Comparison of ENCODE assay signal across 16 mouse cellular contexts in the genomic region with DNA sequence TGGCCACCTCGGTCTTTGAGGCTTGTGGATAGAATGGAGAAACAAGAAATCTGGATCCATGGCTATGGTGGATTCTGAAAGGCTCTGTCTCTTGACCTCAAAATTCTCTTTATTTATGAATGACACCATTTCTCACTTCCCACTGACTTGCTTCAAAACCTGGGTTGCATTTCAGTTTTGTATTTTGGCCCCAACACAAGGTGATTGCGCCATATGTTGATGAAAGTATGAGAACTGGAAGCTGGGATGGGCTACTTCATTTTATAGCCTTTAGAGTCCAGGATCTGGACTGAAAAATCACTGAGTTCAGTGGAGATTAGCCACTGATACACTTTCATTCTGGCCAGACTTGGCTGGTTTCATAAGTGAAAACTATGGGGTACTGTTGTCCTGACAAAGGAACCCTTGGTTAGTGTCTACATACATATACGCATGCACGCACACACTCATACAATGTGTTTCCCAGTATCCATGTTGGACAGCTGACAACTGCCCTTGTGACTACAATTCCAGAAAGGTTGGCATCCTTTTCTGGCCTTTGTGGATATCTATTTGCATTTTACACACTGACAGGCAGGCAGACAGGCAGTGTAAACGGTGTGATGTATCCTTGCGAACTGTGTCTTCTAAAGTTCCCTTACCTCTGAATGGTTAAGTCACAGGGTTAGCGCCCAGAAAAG.
DNase-seq lines count a peak whose midpoint lies in the region; ATAC-seq lines count a peak whose summit lies in the region.
"Had no signal": no experiment of that assay in that cellular context is flagged by ENCODE, and none has a peak within 500 bp of the region (broad histone marks: within the 10 kb centered on the region; RNA-seq: fewer than 3 reads in every experiment).

No protein-coding gene starts in this region.

- H3K27ac ChIP-seq in stomach, embryonic 15.5 days = peak overlapping the region; percentile 76
- H3K27ac ChIP-seq: embryonic facial prominence, embryonic 10.5 days; forebrain, embryonic 10.5 days; limb, embryonic 15.5 days; midbrain, embryonic 12.5 days had no signal

- ATAC-seq in cerebellum, adult (ENCODE audit: insufficient number of reproducible peaks, low FRiP score, low TSS enrichment) = peak; percentile 28; the same call in 1 of the 2 replicates
- peak; percentile 84 for ATAC-seq in granulocyte monocyte progenitor cell, adult 5-6 weeks (replicated peaks; ENCODE audit: poor library complexity, severe bottlenecking)
- no peak for ATAC-seq in stomach, embryonic 15.5 days (ENCODE audit: insufficient read depth, low FRiP score, low read depth)

- H3K9ac ChIP-seq in stomach, embryonic 15.5 days = no peak overlapping the region
- H3K9ac ChIP-seq: limb, embryonic 15.5 days; lung, embryonic 14.5 days; midbrain, embryonic 12.5 days had no signal

- 81% methylated on average over 7 of the region's 7 CpGs for WGBS in stomach, embryonic 15.5 days

- DNase-seq in cerebellum, postnatal 14 days = no peak
- DNase-seq in layer of hippocampus, adult 9-11 months = peak; percentile 45
- DNase-seq in layer of hippocampus, adult 9-10 months (ENCODE audit: low spot score) = no peak
- no peak for DNase-seq in right cerebral cortex, adult 18-20 months
- DNase-seq in spleen, postnatal 4 days (ENCODE audit: low spot score in 2 of 2) = no peak
- DNase-seq: adrenal gland, postnatal 14 days; kidney, postnatal 14 days; lung, embryonic 14.5 days; thymus, postnatal 36 days had no signal

- H3K4me1 ChIP-seq in stomach, embryonic 15.5 days = 0 out of 2 replicates have a peak, but pooled peaks cover 3% of the 10 kb centered on the region
- H3K4me1 ChIP-seq: limb, embryonic 15.5 days; midbrain, embryonic 12.5 days had no signal

- H3K27me3 ChIP-seq in stomach, embryonic 15.5 days (replicated peaks) = no peaks in the 10 kb centered on the region
- H3K27me3 ChIP-seq: limb, embryonic 15.5 days; midbrain, embryonic 12.5 days had no signal

- no peaks in the 10 kb centered on the region for H3K9me3 ChIP-seq in stomach, embryonic 15.5 days
- H3K9me3 ChIP-seq: embryonic facial prominence, embryonic 10.5 days; forebrain, embryonic 10.5 days; limb, embryonic 15.5 days; midbrain, embryonic 12.5 days had no signal

- peaks cover 1% of the 10 kb centered on the region; the same call in 1 of the 2 replicates for H3K36me3 ChIP-seq in stomach, embryonic 15.5 days
- H3K36me3 ChIP-seq: midbrain, embryonic 12.5 days had no signal

- H3K4me2 ChIP-seq in stomach, embryonic 15.5 days = no peak overlapping the region
- H3K4me2 ChIP-seq: limb, embryonic 15.5 days; lung, embryonic 14.5 days; midbrain, embryonic 12.5 days had no signal

- H3K4me3 ChIP-seq in stomach, embryonic 15.5 days (replicated peaks) = no peak overlapping the region
- H3K4me3 ChIP-seq: embryonic facial prominence, embryonic 10.5 days; forebrain, embryonic 10.5 days; limb, embryonic 15.5 days; midbrain, embryonic 12.5 days had no signal
